Mouse (Mus musculus) embryonic facial prominence, embryonic 15.5 days (tissue): ENCODE measurements at regions not wholly inside any gene's neighbourhood (a gene's known extent, or its start where the extent isn't known, plus 50 kb on each side); places are given as distances from the start of the nearest gene placed in this dataset.
A peak's percentile ranks its signal among the peaks of the same experiment; 100 is the strongest.

Experiments used
- ATAC-seq: fragments of 200-750 bp; cut with Nextera tagmentation; 2 replicates; pipeline ENCODE4 v1.8.0; 2017; ENCODE audit warnings: low read depth, moderate TSS enrichment; ENCODE audit not compliant: insufficient number of reproducible peaks, low FRiP score, low TSS enrichment
- H3K27ac ChIP-seq: fragments of 300-500 bp; sonication (generic); replicated peaks from 2 replicates; pipeline ENCODE4 v1.5.1; 2015; ENCODE audit warnings: mild to moderate bottlenecking, inconsistent platforms
- H3K27me3 ChIP-seq: fragments of 300-500 bp; sonication (generic); 2 replicates; pipeline ENCODE4 v1.6.1; 2015; ENCODE audit warnings: inconsistent platforms
- H3K36me3 ChIP-seq: fragments of 300-500 bp; sonication (generic); 2 replicates; pipeline ENCODE4 v1.6.1; 2015; ENCODE audit warnings: mild to moderate bottlenecking, inconsistent platforms
- H3K4me1 ChIP-seq: fragments of 300-500 bp; sonication (generic); 2 replicates; pipeline ENCODE4 v1.6.1; 2015; ENCODE audit warnings: inconsistent platforms
- H3K4me2 ChIP-seq: fragments of 300-500 bp; sonication (generic); replicated peaks from 2 replicates; pipeline ENCODE4 v1.6.1; 2015; ENCODE audit warnings: mild to moderate bottlenecking, inconsistent platforms
- H3K4me3 ChIP-seq: fragments of 300-500 bp; sonication (generic); replicated peaks from 2 replicates; pipeline ENCODE4 v1.5.1; 2015; ENCODE audit warnings: mild to moderate bottlenecking, inconsistent platforms
- H3K9ac ChIP-seq: fragments of 300-500 bp; sonication (generic); 2 replicates; pipeline ENCODE4 v1.6.1; 2015; ENCODE audit warnings: inconsistent platforms
- H3K9me3 ChIP-seq: fragments of 300-500 bp; sonication (generic); replicated peaks from 2 replicates; pipeline ENCODE4 v1.6.1; 2016; ENCODE audit warnings: inconsistent platforms
- WGBS: fragments of 180-500 bp; shearing (Covaris S2); methylation state at CpG from one replicate; pipeline ENCODE4 v1.1.7; 2015; 5-methylcytosine and 5-hydroxymethylcytosine counted together

DNA sequence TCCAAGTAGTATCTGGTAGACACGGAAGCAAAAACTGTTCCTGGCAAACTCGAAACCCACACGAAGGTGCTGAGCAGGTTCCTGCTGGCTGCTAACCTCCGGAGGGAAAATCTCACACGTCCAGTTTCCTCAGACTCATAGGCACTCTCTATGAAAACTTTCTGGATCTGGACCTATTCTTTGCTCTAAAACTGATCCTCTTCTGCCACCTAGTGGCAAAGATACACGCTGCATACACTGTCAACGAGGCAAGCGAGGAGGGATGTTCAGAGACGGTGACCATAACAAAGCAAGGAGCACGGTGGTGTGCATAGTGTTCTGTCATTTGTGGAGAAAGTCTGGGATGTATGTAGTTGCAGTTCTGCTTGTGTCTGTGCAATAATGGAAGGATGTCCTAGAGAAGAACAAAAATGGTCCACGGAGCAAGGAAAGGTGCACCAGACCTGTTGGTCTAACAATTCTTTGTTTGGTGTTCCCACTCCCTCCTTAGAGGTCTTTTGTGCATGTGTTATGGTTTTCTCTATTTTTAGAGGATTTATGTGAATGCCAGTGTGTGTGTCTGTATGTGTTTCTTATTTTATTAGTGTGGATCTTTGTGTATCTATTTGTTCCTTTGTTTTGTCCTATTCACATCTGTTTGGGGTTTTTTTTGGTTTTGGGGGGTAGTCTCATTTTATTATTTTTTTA is 57.0 kb upstream of the Siglech start:
- Histone ChIP-seq H3K4me2 (no peak overlapping the region), H3K4me3 (no peak overlapping the region), H3K4me1 (no peaks in the 10 kb centered on the region), H3K36me3 (no peaks in the 10 kb centered on the region), H3K9me3 (no peaks in the 10 kb centered on the region), H3K27me3 (no peaks in the 10 kb centered on the region), H3K9ac (no peak overlapping the region), H3K27ac (no peak overlapping the region)
- ATAC-seq = peak; percentile 63; the same call in 1 of the 2 replicates
- WGBS = 7% methylated on average over 11 of the region's 11 CpGs
